Mouse (Mus musculus) embryonic facial prominence, embryonic 13.5 days (tissue): Measurements from ENCODE around the gene Anks6. TPM values are rescaled to one million over a fixed set of nuclear protein-coding genes. Genes with fewer than 3 reads are reported as not detected.
"Not testable (repeated sequence)": the region's sequence is repeated elsewhere in the genome, so short reads cannot be mapped to it uniquely, and the experiment has no call there.

Experiments used
- ATAC-seq: fragments of 200-750 bp; cut with Nextera tagmentation; 2 replicates; pipeline ENCODE4 v1.8.0; 2017; ENCODE audit warnings: low read depth; ENCODE audit not compliant: insufficient number of reproducible peaks, insufficient read depth, low FRiP score, low TSS enrichment
- H3K27ac ChIP-seq: fragments of 300-500 bp; sonication (generic); 2 replicates; pipeline ENCODE4 v1.5.1; 2015; ENCODE audit warnings: moderate library complexity, mild to moderate bottlenecking, inconsistent platforms
- H3K27me3 ChIP-seq: fragments of 300-500 bp; sonication (generic); 2 replicates; pipeline ENCODE4 v1.6.1; 2015; ENCODE audit warnings: mild to moderate bottlenecking, inconsistent platforms
- H3K36me3 ChIP-seq: fragments of 300-500 bp; sonication (generic); 2 replicates; pipeline ENCODE4 v1.6.1; 2015; ENCODE audit warnings: mild to moderate bottlenecking, inconsistent platforms
- H3K4me1 ChIP-seq: fragments of 300-500 bp; sonication (generic); 2 replicates; pipeline ENCODE4 v1.6.1; 2015; ENCODE audit warnings: inconsistent platforms
- H3K4me2 ChIP-seq: fragments of 300-500 bp; sonication (generic); 2 replicates; pipeline ENCODE4 v1.6.1; 2015; ENCODE audit warnings: moderate library complexity, mild to moderate bottlenecking, inconsistent platforms
- H3K4me3 ChIP-seq: fragments of 300-500 bp; sonication (generic); 2 replicates; pipeline ENCODE4 v1.5.1; 2015; ENCODE audit warnings: mild to moderate bottlenecking, inconsistent platforms
- H3K9ac ChIP-seq: fragments of 300-500 bp; sonication (generic); 2 replicates; pipeline ENCODE4 v1.6.1; 2015; ENCODE audit warnings: mild to moderate bottlenecking, inconsistent platforms
- H3K9me3 ChIP-seq: fragments of 300-500 bp; sonication (generic); 2 replicates; pipeline ENCODE4 v1.6.1; 2016; ENCODE audit warnings: inconsistent platforms
- WGBS: fragments of 180-500 bp; shearing (Covaris S2); methylation state at CpG from one replicate; pipeline ENCODE4 v1.1.7; 2015; ENCODE audit warnings: mixed read lengths; 5-methylcytosine and 5-hydroxymethylcytosine counted together
- polyA plus RNA-seq: library from polyadenylated mRNA; unstranded; fragments of >200 nt; fragmentation: Nextera tagmentation; extraction: Ambion mirVana; gene quantifications from 2 replicates; pipeline ENCODE4 v1.2.1, GENCODE M21; 2015

Gene Anks6
- polyA plus RNA-seq, 1 experiment from 2014 or later = 6.0 TPM

GRCm38 (mm10) chr4:47060900-47061299 lies 3.7 kb upstream of the Anks6 start:
- no peaks in the 10 kb centered on the region for H3K9me3 ChIP-seq
- H3K27ac ChIP-seq = no peak overlapping the region
- H3K4me1 ChIP-seq = peaks cover 11% of the 10 kb centered on the region
- WGBS = 14% methylated on average over 1 of the region's 1 CpGs
- no peak overlapping the region for H3K4me3 ChIP-seq
- no peak overlapping the region for H3K9ac ChIP-seq
- no peak for ATAC-seq
- H3K36me3 ChIP-seq = no peaks in the 10 kb centered on the region
- H3K4me2 ChIP-seq = no peak overlapping the region
- no peaks in the 10 kb centered on the region for H3K27me3 ChIP-seq

GRCm38 (mm10) chr4:47057510-47058325 lies 491 bp upstream of the Anks6 start:
- no peaks in the 10 kb centered on the region for H3K36me3 ChIP-seq
- no peaks in the 10 kb centered on the region for H3K27me3 ChIP-seq
- H3K27ac ChIP-seq = peak overlapping the region; percentile 39; the same call in 1 of the 2 replicates
- peaks cover 11% of the 10 kb centered on the region for H3K4me1 ChIP-seq
- 37% methylated on average over 25 of the region's 25 CpGs for WGBS
- ATAC-seq = no peak
- H3K4me3 ChIP-seq = peak overlapping the region; percentile 80
- H3K9me3 ChIP-seq = no peaks in the 10 kb centered on the region
- peak overlapping the region; percentile 88 for H3K9ac ChIP-seq
- H3K4me2 ChIP-seq = peak overlapping the region; percentile 68

- 97% methylated on average over 6 of the region's 6 CpGs for WGBS
Measured at GRCm38 (mm10) chr4:47055570-47056080, 1.6 kb downstream of the Anks6 start.

GRCm38 (mm10) chr4:47055170-47055569 lies 2.1 kb downstream of the Anks6 start:
- not testable (repeated sequence) for H3K36me3 ChIP-seq, H3K27ac ChIP-seq, H3K4me3 ChIP-seq, H3K9ac ChIP-seq, H3K9me3 ChIP-seq, ATAC-seq, H3K4me2 ChIP-seq, H3K27me3 ChIP-seq
- H3K4me1 ChIP-seq = peaks cover 23% of the 10 kb centered on the region
- WGBS = 94% methylated on average over 9 of the region's 9 CpGs

More at GRCm38 (mm10) chr4:47055570-47056080, 1.6 kb downstream of the Anks6 start:
- Histone ChIP-seq H3K36me3 (no peaks in the 10 kb centered on the region), H3K4me2 (peak overlapping the region; percentile 68; the same call in 1 of the 2 replicates), H3K27me3 (no peaks in the 10 kb centered on the region), H3K27ac (no peak overlapping the region), H3K9ac (no peak overlapping the region), H3K9me3 (no peaks in the 10 kb centered on the region), H3K4me3 (no peak overlapping the region), H3K4me1 (peaks cover 18% of the 10 kb centered on the region)
- no peak for ATAC-seq

- Histone ChIP-seq H3K36me3 (peaks cover 16% of the 10 kb centered on the region), H3K4me2 (no peak overlapping the region), H3K27ac (no peak overlapping the region), H3K9ac (0 out of 2 replicates have a peak overlapping the region, but pooled peaks have one; percentile 2), H3K4me3 (no peak overlapping the region), H3K4me1 (peaks cover 20% of the 10 kb centered on the region), H3K9me3 (no peaks in the 10 kb centered on the region), H3K27me3 (no peaks in the 10 kb centered on the region)
- WGBS = 71% methylated on average over 9 of the region's 9 CpGs
- no peak for ATAC-seq
Measured at GRCm38 (mm10) chr4:47051905-47052304, 5.3 kb downstream of the Anks6 start.

GRCm38 (mm10) chr4:47050642-47051381 lies 6.4 kb downstream of the Anks6 start:
- no peaks in the 10 kb centered on the region for H3K27me3 ChIP-seq
- no peak for ATAC-seq
- peak overlapping the region; percentile 32; the same call in 1 of the 2 replicates for H3K9ac ChIP-seq
- peaks cover 21% of the 10 kb centered on the region for H3K36me3 ChIP-seq
- no peaks in the 10 kb centered on the region for H3K9me3 ChIP-seq
- H3K4me2 ChIP-seq = no peak overlapping the region
- H3K27ac ChIP-seq = peak overlapping the region; percentile 24
- H3K4me3 ChIP-seq = no peak overlapping the region
- peaks cover 13% of the 10 kb centered on the region for H3K4me1 ChIP-seq
- 21% methylated on average over 10 of the region's 10 CpGs for WGBS

- Histone ChIP-seq H3K4me2 (no peak overlapping the region), H3K9ac (peak overlapping the region; percentile 2; the same call in 1 of the 2 replicates), H3K4me1 (peaks cover 13% of the 10 kb centered on the region), H3K9me3 (no peaks in the 10 kb centered on the region), H3K36me3 (peaks cover 21% of the 10 kb centered on the region), H3K4me3 (no peak overlapping the region), H3K27ac (peak overlapping the region; percentile 24), H3K27me3 (no peaks in the 10 kb centered on the region)
- ATAC-seq = no peak
- 0% methylated on average over 1 of the region's 1 CpGs for WGBS
Measured at GRCm38 (mm10) chr4:47050167-47050566, 7.1 kb downstream of the Anks6 start.

- WGBS = 93% methylated on average over 16 of the region's 16 CpGs
- no peaks in the 10 kb centered on the region for H3K27me3 ChIP-seq
- ATAC-seq = no peak
Measured at GRCm38 (mm10) chr4:47049216-47049615, 8.0 kb downstream of the Anks6 start.

GRCm38 (mm10) chr4:47047765-47048164 lies 9.5 kb downstream of the Anks6 start:
- peaks cover 13% of the 10 kb centered on the region for H3K4me1 ChIP-seq
- peaks cover 37% of the 10 kb centered on the region for H3K36me3 ChIP-seq
- no peak overlapping the region for H3K4me2 ChIP-seq
- no peak for ATAC-seq
- WGBS = 62% methylated on average over 4 of the region's 4 CpGs
- H3K4me3 ChIP-seq = no peak overlapping the region
- H3K9ac ChIP-seq = no peak overlapping the region
- H3K27me3 ChIP-seq = no peaks in the 10 kb centered on the region
- no peaks in the 10 kb centered on the region for H3K9me3 ChIP-seq
- H3K27ac ChIP-seq = no peak overlapping the region

More at GRCm38 (mm10) chr4:47049216-47049615, 8.0 kb downstream of the Anks6 start:
- H3K36me3 ChIP-seq = peaks cover 30% of the 10 kb centered on the region
- H3K9ac ChIP-seq = no peak overlapping the region
- H3K4me1 ChIP-seq = peaks cover 13% of the 10 kb centered on the region
- no peak overlapping the region for H3K4me3 ChIP-seq
- no peak overlapping the region for H3K27ac ChIP-seq
- H3K4me2 ChIP-seq = no peak overlapping the region
- no peaks in the 10 kb centered on the region for H3K9me3 ChIP-seq

GRCm38 (mm10) chr4:47046974-47047373 lies 10.3 kb downstream of the Anks6 start:
- 89% methylated on average over 6 of the region's 6 CpGs for WGBS
- Histone ChIP-seq H3K4me2 (no peak overlapping the region), H3K27ac (no peak overlapping the region), H3K36me3 (peaks cover 38% of the 10 kb centered on the region), H3K27me3 (no peaks in the 10 kb centered on the region), H3K4me3 (no peak overlapping the region), H3K4me1 (peaks cover 13% of the 10 kb centered on the region), H3K9ac (no peak overlapping the region), H3K9me3 (no peaks in the 10 kb centered on the region)
- no peak for ATAC-seq

GRCm38 (mm10) chr4:47043866-47044265 lies 13.4 kb downstream of the Anks6 start:
- no peak overlapping the region for H3K27ac ChIP-seq
- no peaks in the 10 kb centered on the region for H3K27me3 ChIP-seq
- no peak overlapping the region for H3K9ac ChIP-seq
- H3K4me2 ChIP-seq = no peak overlapping the region
- WGBS = 90% methylated on average over 9 of the region's 9 CpGs
- ATAC-seq = no peak
- peaks cover 61% of the 10 kb centered on the region for H3K36me3 ChIP-seq
- H3K9me3 ChIP-seq = no peaks in the 10 kb centered on the region
- no peaks in the 10 kb centered on the region for H3K4me1 ChIP-seq
- H3K4me3 ChIP-seq = no peak overlapping the region
